Mouse (Mus musculus) cerebellum, adult 11-12 months (tissue): ENCODE results near the gene Spindoc.

Source experiments
- DNase-seq: peaks from one replicate; pipeline ENCODE4 v3.0.0; 2022

The Spindoc gene

GRCm38 (mm10) chr19:7334049-7334448, 48.7 kb downstream of the Spindoc start:
- DNase-seq = no peak

- DNase-seq = no peak
Observed at GRCm38 (mm10) chr19:7321391-7321790, 61.4 kb downstream of the Spindoc start.

- no peak for DNase-seq
Observed at GRCm38 (mm10) chr19:7320181-7320580, 62.6 kb downstream of the Spindoc start.

- no peak for DNase-seq
Observed at GRCm38 (mm10) chr19:7317716-7318115, 65.1 kb downstream of the Spindoc start.

GRCm38 (mm10) chr19:7316822-7317221, 66.0 kb downstream of the Spindoc start:
- DNase-seq = no peak

GRCm38 (mm10) chr19:7315587-7315984, 67.2 kb downstream of the Spindoc start:
- no peak for DNase-seq

GRCm38 (mm10) chr19:7314976-7315586, 67.7 kb downstream of the Spindoc start:
- DNase-seq = no peak

GRCm38 (mm10) chr19:7313660-7314059, 69.1 kb downstream of the Spindoc start:
- no peak for DNase-seq

GRCm38 (mm10) chr19:7311306-7311705, 71.5 kb downstream of the Spindoc start:
- DNase-seq = peak; percentile 87

GRCm38 (mm10) chr19:7310704-7311103, 72.1 kb downstream of the Spindoc start:
- DNase-seq = peak; percentile 68

- DNase-seq = peak; percentile 66
Observed at GRCm38 (mm10) chr19:7309738-7310330, 73.0 kb downstream of the Spindoc start.

GRCm38 (mm10) chr19:7307995-7308770, 74.6 kb downstream of the Spindoc start:
- DNase-seq = no peak

- no peak for DNase-seq
Observed at GRCm38 (mm10) chr19:7306968-7307367, 75.8 kb downstream of the Spindoc start.

GRCm38 (mm10) chr19:7305380-7306310, 77.1 kb downstream of the Spindoc start:
- DNase-seq = no peak

GRCm38 (mm10) chr19:7304801-7305200, 78.0 kb downstream of the Spindoc start:
- no peak for DNase-seq
